Mouse (Mus musculus) hindbrain, embryonic 14.5 days (tissue): ENCODE measurements around the gene Tspyl3. TPM values are rescaled to one million over a fixed set of nuclear protein-coding genes. Genes with fewer than 3 reads are reported as not detected.

Source experiments
- ATAC-seq: fragments of 200-750 bp; cut with Nextera tagmentation; 2 replicates; pipeline ENCODE4 v1.8.0; 2017; ENCODE audit warnings: moderate number of reproducible peaks, mild to moderate bottlenecking, moderate TSS enrichment, moderate library complexity; ENCODE audit not compliant: low FRiP score
- DNase-seq: peaks from one replicate; pipeline ENCODE4 v3.0.0-alpha.2; 2015; ENCODE audit warnings: low spot score
- H3K27ac ChIP-seq: fragments of 300-500 bp; sonication (generic); 2 replicates; pipeline ENCODE4 v1.5.1; 2014; ENCODE audit warnings: mild to moderate bottlenecking, moderate library complexity
- H3K27me3 ChIP-seq: fragments of 300-500 bp; sonication (generic); 2 replicates; pipeline ENCODE4 v1.6.1; 2014; ENCODE audit warnings: mild to moderate bottlenecking, low read length, mixed read lengths; ENCODE audit not compliant: control insufficient read depth, insufficient read depth
- H3K36me3 ChIP-seq: fragments of 300-500 bp; sonication (generic); replicated peaks from 2 replicates; pipeline ENCODE4 v1.6.1; 2014; ENCODE audit not compliant: control insufficient read depth, insufficient read depth
- H3K4me1 ChIP-seq: fragments of 300-500 bp; sonication (generic); replicated peaks from 2 replicates; pipeline ENCODE4 v1.6.1; 2014; ENCODE audit warnings: antibody characterized with exemption, low read length, mixed read lengths; ENCODE audit not compliant: control insufficient read depth, insufficient read depth
- H3K4me2 ChIP-seq: fragments of 300-500 bp; sonication (generic); replicated peaks from 2 replicates; pipeline ENCODE4 v1.6.1; 2014; ENCODE audit warnings: mild to moderate bottlenecking, moderate library complexity
- H3K4me3 ChIP-seq: fragments of 300-500 bp; sonication (generic); replicated peaks from 2 replicates; pipeline ENCODE4 v1.5.1; 2014; ENCODE audit warnings: mild to moderate bottlenecking, low read length
- H3K9ac ChIP-seq: fragments of 300-500 bp; sonication (generic); 2 replicates; pipeline ENCODE4 v1.6.1; 2014
- H3K9me3 ChIP-seq: fragments of 300-500 bp; sonication (generic); 2 replicates; pipeline ENCODE4 v1.6.1; 2016; ENCODE audit warnings: low read length; ENCODE audit not compliant: control insufficient read depth
- WGBS: fragments of 180-500 bp; shearing (Covaris S2); extraction: QIAGEN DNeasy Blood & Tissue Kit; methylation state at CpG from one replicate; pipeline ENCODE4 v1.1.7; 2014; 5-methylcytosine and 5-hydroxymethylcytosine counted together
- polyA plus RNA-seq: library from polyadenylated mRNA; unstranded; fragments of >200 nt; fragmentation: Nextera tagmentation; extraction: Ambion mirVana; gene quantifications from 2 replicates; pipeline ENCODE4 v1.2.1, GENCODE M21; 2014

The Tspyl3 gene
- polyA plus RNA-seq, 1 experiment from 2014 or later, result 31.7 TPM

GRCm38 (mm10) chr2:153191242-153191641 lies 34.0 kb downstream of the Tspyl3 start:
- Histone ChIP-seq H3K27me3 (no peaks in the 10 kb centered on the region), H3K4me3 (no peak overlapping the region), H3K4me1 (no peaks in the 10 kb centered on the region), H3K36me3 (peaks cover 94% of the 10 kb centered on the region), H3K27ac (no peak overlapping the region), H3K9me3 (no peaks in the 10 kb centered on the region), H3K4me2 (no peak overlapping the region), H3K9ac (no peak overlapping the region)
- WGBS, result 78% methylated on average over 2 of the region's 2 CpGs
- ATAC-seq, result no peak
- DNase-seq, result no peak

GRCm38 (mm10) chr2:153187848-153188247 lies 37.4 kb downstream of the Tspyl3 start:
- no peak for DNase-seq
- ATAC-seq, result no peak
- 88% methylated on average over 2 of the region's 2 CpGs for WGBS

GRCm38 (mm10) chr2:153186176-153186591 lies 39.1 kb downstream of the Tspyl3 start:
- 83% methylated on average over 2 of the region's 2 CpGs for WGBS
- Histone ChIP-seq H3K9me3 (no peaks in the 10 kb centered on the region), H3K4me1 (no peaks in the 10 kb centered on the region), H3K27me3 (no peaks in the 10 kb centered on the region), H3K36me3 (peaks cover 98% of the 10 kb centered on the region), H3K9ac (no peak overlapping the region), H3K4me2 (no peak overlapping the region), H3K27ac (no peak overlapping the region), H3K4me3 (no peak overlapping the region)
- DNase-seq (no peak), ATAC-seq (no peak)

More at GRCm38 (mm10) chr2:153187848-153188247, 37.4 kb downstream of the Tspyl3 start:
- Histone ChIP-seq H3K4me3 (no peak overlapping the region), H3K9me3 (no peaks in the 10 kb centered on the region), H3K4me1 (no peaks in the 10 kb centered on the region), H3K36me3 (peaks cover 99% of the 10 kb centered on the region), H3K4me2 (no peak overlapping the region), H3K27me3 (no peaks in the 10 kb centered on the region), H3K27ac (no peak overlapping the region), H3K9ac (no peak overlapping the region)

GRCm38 (mm10) chr2:153179961-153180360 lies 45.3 kb downstream of the Tspyl3 start:
- Histone ChIP-seq H3K4me2 (no peak overlapping the region), H3K27me3 (no peaks in the 10 kb centered on the region), H3K9me3 (no peaks in the 10 kb centered on the region), H3K4me1 (no peaks in the 10 kb centered on the region), H3K9ac (no peak overlapping the region), H3K27ac (no peak overlapping the region), H3K4me3 (no peak overlapping the region), H3K36me3 (peaks cover 59% of the 10 kb centered on the region)
- 90% methylated on average over 3 of the region's 3 CpGs for WGBS
- ATAC-seq (no peak), DNase-seq (no peak)

GRCm38 (mm10) chr2:153179126-153179860 lies 45.9 kb downstream of the Tspyl3 start:
- H3K36me3 ChIP-seq, result peaks cover 52% of the 10 kb centered on the region
- H3K27me3 ChIP-seq, result no peaks in the 10 kb centered on the region
- 87% methylated on average over 10 of the region's 10 CpGs for whole genome bisulfite sequencing
- H3K4me2 ChIP-seq, result no peak overlapping the region
- no peaks in the 10 kb centered on the region for H3K9me3 ChIP-seq
- H3K9ac ChIP-seq, result no peak overlapping the region
- ATAC-seq (no peak), DNase-seq (no peak)
- no peak overlapping the region for H3K4me3 ChIP-seq
- H3K27ac ChIP-seq, result no peak overlapping the region
- no peaks in the 10 kb centered on the region for H3K4me1 ChIP-seq

GRCm38 (mm10) chr2:153177188-153177587 lies 48.1 kb downstream of the Tspyl3 start:
- no peak for ATAC-seq
- 98% methylated on average over 3 of the region's 3 CpGs for WGBS
- H3K9me3 ChIP-seq, result no peaks in the 10 kb centered on the region
- H3K4me3 ChIP-seq, result no peak overlapping the region
- no peak overlapping the region for H3K9ac ChIP-seq
- no peak overlapping the region for H3K27ac ChIP-seq
- no peaks in the 10 kb centered on the region for H3K27me3 ChIP-seq
- H3K36me3 ChIP-seq, result peaks cover 31% of the 10 kb centered on the region
- no peak overlapping the region for H3K4me2 ChIP-seq
- H3K4me1 ChIP-seq, result no peaks in the 10 kb centered on the region
- DNase-seq, result no peak

GRCm38 (mm10) chr2:153175995-153176570 lies 49.2 kb downstream of the Tspyl3 start:
- Histone ChIP-seq H3K4me1 (no peaks in the 10 kb centered on the region), H3K4me2 (no peak overlapping the region), H3K36me3 (peaks cover 21% of the 10 kb centered on the region), H3K9me3 (no peaks in the 10 kb centered on the region), H3K27me3 (no peaks in the 10 kb centered on the region), H3K9ac (no peak overlapping the region), H3K4me3 (no peak overlapping the region), H3K27ac (no peak overlapping the region)
- no peak for ATAC-seq
- 86% methylated on average over 8 of the region's 8 CpGs for WGBS
- DNase-seq, result no peak

Other genes starting within 250 kb of the Tspyl3 start
- gene Pdrg1, start 210.0 kb downstream of the Tspyl3 start, polyA plus RNA-seq, result 137 and 149 TPM in 2 replicates
- 0.84 and 1.8 TPM in 2 replicates for gene Xkr7, start 193.6 kb downstream of the Tspyl3 start, polyA plus RNA-seq
- 1.7 and 2.4 TPM in 2 replicates for gene Ccm2l, start 159.5 kb downstream of the Tspyl3 start, polyA plus RNA-seq
- gene Hck, start 117.0 kb downstream of the Tspyl3 start, polyA plus RNA-seq, result 2.2 and 3.2 TPM in 2 replicates
- 84.0 and 84.3 TPM in 2 replicates for gene Tm9sf4, start 64.1 kb downstream of the Tspyl3 start, polyA plus RNA-seq
- gene Plagl2, start 16.0 kb upstream of the Tspyl3 start, polyA plus RNA-seq, result 6.4 and 8.7 TPM in 2 replicates
- gene Pofut1, start 16.1 kb upstream of the Tspyl3 start, polyA plus RNA-seq, result 5.3 and 6.3 TPM in 2 replicates
- 17.3 and 21.2 TPM in 2 replicates for gene Kif3b, start 66.0 kb upstream of the Tspyl3 start, polyA plus RNA-seq
- gene Asxl1, start 120.4 kb upstream of the Tspyl3 start, polyA plus RNA-seq, result 14.2 and 15.2 TPM in 2 replicates